Mouse (Mus musculus): ENCODE results near the gene Frmd4a.

GRCm38 (mm10) chr2:4601034-4601890 is 583.7 kb downstream of the Frmd4a start:
- TF ChIP-seq FLI1 (IDR thresholded peaks at IDR 0.05; ENCODE audit: low read length): no peak
- no peak for TF ChIP-seq GATA1 (IDR thresholded peaks at IDR 0.05; ENCODE audit: borderline replicate concordance, low read length)
